Mouse (Mus musculus): ENCODE measurements around the gene Cela2a. TPM values are rescaled to one million over a fixed set of nuclear protein-coding genes. Genes with fewer than 3 reads are reported as not detected.

Gene Cela2a
- polyA plus RNA-seq, 1 experiment from 2014 or later, result 22.4 TPM

DNA sequence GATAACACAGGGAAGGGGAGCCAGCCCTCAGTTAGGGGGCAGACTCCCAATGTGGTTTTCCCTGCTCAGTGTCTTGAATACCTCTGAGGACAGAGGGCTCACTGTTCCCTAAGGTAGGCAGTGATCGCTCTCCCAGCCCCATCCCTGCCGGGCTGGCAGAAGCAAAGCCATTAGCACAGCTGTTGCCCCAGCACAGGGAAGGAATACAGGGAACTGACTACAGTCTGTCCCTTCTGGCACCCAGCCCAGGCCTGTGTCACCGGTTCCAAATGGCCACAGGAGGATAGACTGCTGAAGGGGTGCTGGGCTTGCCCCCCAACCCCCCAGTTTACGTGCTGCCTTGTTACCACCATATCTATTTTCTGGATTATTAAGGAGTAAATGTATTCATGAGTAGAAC is 41.5 kb upstream of the Cela2a start:
- Histone ChIP-seq H3K27me3 (ENCODE audit: control insufficient read depth, insufficient read depth, low read length) (no peaks in the 10 kb centered on the region), H3K4me3 (ENCODE audit: low read depth, low read length) (no peak overlapping the region), H3K9me3 (ENCODE audit: control insufficient read depth, low read length) (no peaks in the 10 kb centered on the region), H3K4me1 (replicated peaks; ENCODE audit: control insufficient read depth, insufficient read depth) (peaks cover 14% of the 10 kb centered on the region), H3K36me3 (ENCODE audit: control insufficient read depth, insufficient read depth, low read length) (no peaks in the 10 kb centered on the region), H3K9ac (ENCODE audit: low read length) (no peak overlapping the region), H3K27ac (replicated peaks) (no peak overlapping the region; the same call in 1 of the 2 replicates), H3K4me2 (replicated peaks; ENCODE audit: low read depth) (no peak overlapping the region)
- ATAC-seq (ENCODE audit: low FRiP score, low TSS enrichment), result peak; percentile 17; the same call in 1 of the 2 replicates
- peak; percentile 74 for DNase-seq (ENCODE audit: low spot score)
- WGBS, result 28% methylated on average over 4 of the region's 4 CpGs
- peak; percentile 2; the same call in 1 of the 2 replicates for TF ChIP-seq CTCF (IDR thresholded peaks at IDR 0.05; ENCODE audit: low read depth)
- no peak for TF ChIP-seq EP300 (optimal IDR thresholded peaks at IDR 0.05)

DNA sequence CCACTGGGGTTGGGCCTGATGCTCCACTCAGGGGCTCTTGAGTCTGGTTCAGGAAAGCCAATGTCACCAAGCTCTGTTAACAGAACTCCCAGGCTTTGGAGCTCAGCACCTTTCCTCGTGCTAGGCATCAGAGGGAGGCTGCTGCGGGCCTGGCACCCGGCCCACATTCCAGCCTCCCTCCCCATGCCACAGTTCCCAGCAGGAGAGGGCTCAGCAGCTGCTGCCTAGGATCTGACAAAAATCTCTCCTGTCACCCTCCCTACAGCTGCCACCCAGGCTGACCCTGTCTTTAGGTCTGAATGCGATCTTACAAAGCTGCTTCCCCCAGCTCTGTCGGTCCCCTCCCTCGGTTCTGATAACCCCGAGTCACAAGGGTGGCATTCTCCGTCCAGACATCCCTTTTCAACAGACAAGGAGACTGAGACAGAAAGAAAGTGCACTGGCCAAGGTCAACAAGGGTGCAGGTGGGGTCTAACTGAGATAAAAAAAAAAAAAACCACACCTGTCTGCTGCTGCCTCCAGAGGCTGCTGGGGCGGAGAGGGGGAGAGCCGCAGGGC is 41.1 kb upstream of the Cela2a start:
- 30% methylated on average over 10 of the region's 10 CpGs for WGBS

DNA sequence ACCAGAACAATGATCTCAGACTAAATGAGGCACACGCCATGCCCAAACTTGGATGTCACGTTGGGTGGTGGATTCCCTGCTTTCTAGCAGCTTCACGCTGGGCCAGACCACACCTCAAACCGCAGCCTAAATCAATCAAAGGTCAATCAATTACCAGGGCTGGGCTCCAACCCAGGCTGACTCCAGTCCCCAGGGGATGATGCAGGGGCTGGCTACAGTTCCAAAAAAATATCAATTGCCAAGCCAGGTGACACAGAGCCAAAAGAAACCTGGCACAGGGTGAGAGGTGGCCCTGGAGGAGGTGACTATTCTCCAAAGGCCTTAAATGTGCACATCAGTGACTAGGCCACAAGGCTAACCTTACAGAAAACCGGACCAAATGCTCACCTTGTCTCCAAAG is 39.6 kb upstream of the Cela2a start:
- no peaks in the 10 kb centered on the region for H3K36me3 ChIP-seq (ENCODE audit: control insufficient read depth, insufficient read depth, low read length)
- H3K27ac ChIP-seq (replicated peaks), result no peak overlapping the region
- TF ChIP-seq EP300 (optimal IDR thresholded peaks at IDR 0.05) (no peak), CTCF (IDR thresholded peaks at IDR 0.05; ENCODE audit: low read depth) (no peak)
- peaks cover 11% of the 10 kb centered on the region for H3K4me1 ChIP-seq (replicated peaks; ENCODE audit: control insufficient read depth, insufficient read depth)
- H3K9ac ChIP-seq (ENCODE audit: low read length), result no peak overlapping the region
- no peak overlapping the region for H3K4me3 ChIP-seq (ENCODE audit: low read depth, low read length)
- ATAC-seq (ENCODE audit: low FRiP score, low TSS enrichment) (no peak), DNase-seq (ENCODE audit: low spot score) (no peak)
- H3K4me2 ChIP-seq (replicated peaks; ENCODE audit: low read depth), result no peak overlapping the region
- 72% methylated on average over 5 of the region's 5 CpGs for WGBS
- no peaks in the 10 kb centered on the region for H3K9me3 ChIP-seq (ENCODE audit: control insufficient read depth, low read length)
- no peaks in the 10 kb centered on the region for H3K27me3 ChIP-seq (ENCODE audit: control insufficient read depth, insufficient read depth, low read length)

More for the DNA sequence above, 41.1 kb upstream of the Cela2a start:
- Histone ChIP-seq H3K27me3 (ENCODE audit: control insufficient read depth, insufficient read depth, low read length) (no peaks in the 10 kb centered on the region), H3K9ac (ENCODE audit: low read length) (no peak overlapping the region), H3K4me1 (replicated peaks; ENCODE audit: control insufficient read depth, insufficient read depth) (peaks cover 14% of the 10 kb centered on the region), H3K9me3 (ENCODE audit: control insufficient read depth, low read length) (no peaks in the 10 kb centered on the region), H3K36me3 (ENCODE audit: control insufficient read depth, insufficient read depth, low read length) (no peaks in the 10 kb centered on the region), H3K4me3 (ENCODE audit: low read depth, low read length) (no peak overlapping the region), H3K4me2 (replicated peaks; ENCODE audit: low read depth) (no peak overlapping the region), H3K27ac (replicated peaks) (no peak overlapping the region; the same call in 1 of the 2 replicates)
- 0 out of 2 replicates have a peak, but pooled peaks have one; percentile 8 for ATAC-seq (ENCODE audit: low FRiP score, low TSS enrichment)
- DNase-seq (ENCODE audit: low spot score), result peak; percentile 70
- no peak for TF ChIP-seq CTCF (IDR thresholded peaks at IDR 0.05; ENCODE audit: low read depth)
- TF ChIP-seq EP300 (optimal IDR thresholded peaks at IDR 0.05), result no peak

DNA sequence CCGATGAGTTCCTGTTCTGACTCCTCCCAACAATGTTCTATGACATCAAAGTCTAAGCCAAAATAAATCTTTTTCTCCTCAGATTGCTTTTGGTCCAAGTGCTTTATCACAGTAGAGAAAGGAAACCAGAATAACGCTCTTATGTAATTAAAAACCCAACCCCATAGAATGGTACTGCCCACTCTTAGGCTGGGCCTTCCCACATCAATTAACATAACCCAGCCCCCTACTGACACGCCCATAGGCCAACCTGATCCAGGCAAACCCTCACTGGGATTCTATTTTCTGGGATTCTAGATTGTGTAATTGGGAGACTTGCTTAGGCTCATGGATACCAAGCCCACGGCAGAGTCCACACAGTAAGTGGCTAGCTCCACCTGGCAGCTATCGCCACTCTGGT is 39.0 kb upstream of the Cela2a start:
- H3K27me3 ChIP-seq (ENCODE audit: control insufficient read depth, insufficient read depth, low read length), result no peaks in the 10 kb centered on the region
- H3K4me2 ChIP-seq (replicated peaks; ENCODE audit: low read depth), result no peak overlapping the region
- ATAC-seq (ENCODE audit: low FRiP score, low TSS enrichment), result no peak
- H3K36me3 ChIP-seq (ENCODE audit: control insufficient read depth, insufficient read depth, low read length), result no peaks in the 10 kb centered on the region
- WGBS, result 88% methylated on average over 5 of the region's 5 CpGs
- H3K4me3 ChIP-seq (ENCODE audit: low read depth, low read length), result no peak overlapping the region
- no peak overlapping the region for H3K9ac ChIP-seq (ENCODE audit: low read length)
- TF ChIP-seq CTCF (IDR thresholded peaks at IDR 0.05; ENCODE audit: low read depth), result no peak
- TF ChIP-seq EP300 (optimal IDR thresholded peaks at IDR 0.05), result no peak
- H3K9me3 ChIP-seq (ENCODE audit: control insufficient read depth, low read length), result no peaks in the 10 kb centered on the region
- DNase-seq (ENCODE audit: low spot score), result peak; percentile 50
- peaks cover 11% of the 10 kb centered on the region for H3K4me1 ChIP-seq (replicated peaks; ENCODE audit: control insufficient read depth, insufficient read depth)
- no peak overlapping the region for H3K27ac ChIP-seq (replicated peaks)

DNA sequence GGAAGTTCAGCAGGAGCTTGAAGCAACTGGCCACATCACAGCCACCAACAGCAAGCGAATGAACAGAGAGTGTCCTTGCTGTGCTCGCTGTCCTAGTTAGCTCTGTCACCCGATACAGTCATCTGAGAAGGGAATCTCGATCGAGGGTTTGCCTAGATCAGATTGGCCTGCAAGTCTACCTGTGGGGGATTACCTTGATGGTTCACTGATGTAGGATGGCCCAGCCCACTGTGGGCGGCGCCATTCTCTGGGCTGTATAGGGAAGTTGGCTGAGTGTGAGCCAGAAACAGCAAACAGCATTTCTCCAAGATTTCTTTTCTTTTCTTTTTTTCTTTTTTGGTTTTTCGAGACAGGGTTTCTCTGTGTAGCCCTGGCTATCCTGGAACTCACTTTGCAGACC is 38.5 kb upstream of the Cela2a start:
- Histone ChIP-seq H3K4me3 (ENCODE audit: low read depth, low read length) (no peak overlapping the region), H3K27ac (replicated peaks) (no peak overlapping the region), H3K36me3 (ENCODE audit: control insufficient read depth, insufficient read depth, low read length) (peaks cover 4% of the 10 kb centered on the region), H3K9me3 (ENCODE audit: control insufficient read depth, low read length) (no peaks in the 10 kb centered on the region), H3K27me3 (ENCODE audit: control insufficient read depth, insufficient read depth, low read length) (no peaks in the 10 kb centered on the region), H3K9ac (ENCODE audit: low read length) (no peak overlapping the region), H3K4me2 (replicated peaks; ENCODE audit: low read depth) (no peak overlapping the region), H3K4me1 (replicated peaks; ENCODE audit: control insufficient read depth, insufficient read depth) (peaks cover 7% of the 10 kb centered on the region; the same call in 1 of the 2 replicates)
- no peak for DNase-seq (ENCODE audit: low spot score)
- ATAC-seq (ENCODE audit: low FRiP score, low TSS enrichment), result no peak
- WGBS, result 97% methylated on average over 8 of the region's 8 CpGs
- no peak for TF ChIP-seq EP300 (optimal IDR thresholded peaks at IDR 0.05)
- no peak for TF ChIP-seq CTCF (IDR thresholded peaks at IDR 0.05; ENCODE audit: low read depth)

DNA sequence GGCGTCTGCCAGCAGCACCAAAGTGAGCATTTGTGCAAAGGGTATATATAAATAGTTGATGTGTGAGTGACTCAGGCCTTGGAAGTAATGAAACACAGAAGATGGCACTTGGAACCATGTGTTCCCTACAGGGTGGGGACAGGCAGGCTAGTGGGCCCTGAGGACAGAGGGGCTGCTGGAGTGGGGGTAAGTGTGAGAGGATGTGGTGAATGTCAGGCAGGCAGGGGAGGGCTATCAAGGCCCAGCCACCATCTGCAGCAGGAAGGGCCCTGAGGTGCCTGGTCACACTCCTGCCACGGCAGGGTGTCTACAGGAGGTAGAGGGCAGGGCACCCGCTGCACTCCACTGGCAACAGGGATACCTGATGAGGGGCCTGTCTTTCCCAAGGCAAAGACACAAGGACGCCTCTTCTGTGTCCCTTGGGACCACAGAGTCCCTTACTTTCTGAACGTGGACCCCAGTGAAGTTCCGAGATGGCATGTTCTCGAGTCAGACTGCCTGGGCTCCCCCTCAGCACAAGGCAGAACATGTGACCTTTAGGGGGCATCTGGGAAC is 37.8 kb upstream of the Cela2a start:
- Histone ChIP-seq H3K4me2 (replicated peaks; ENCODE audit: low read depth) (no peak overlapping the region), H3K4me3 (ENCODE audit: low read depth, low read length) (no peak overlapping the region), H3K4me1 (replicated peaks; ENCODE audit: control insufficient read depth, insufficient read depth) (peaks cover 5% of the 10 kb centered on the region; the same call in 1 of the 2 replicates), H3K27me3 (ENCODE audit: control insufficient read depth, insufficient read depth, low read length) (no peaks in the 10 kb centered on the region), H3K9me3 (ENCODE audit: control insufficient read depth, low read length) (no peaks in the 10 kb centered on the region), H3K9ac (ENCODE audit: low read length) (no peak overlapping the region), H3K36me3 (ENCODE audit: control insufficient read depth, insufficient read depth, low read length) (peaks cover 6% of the 10 kb centered on the region), H3K27ac (replicated peaks) (0 out of 2 replicates have a peak overlapping the region, but pooled peaks have one; percentile 30)
- TF ChIP-seq EP300 (optimal IDR thresholded peaks at IDR 0.05) (no peak), CTCF (IDR thresholded peaks at IDR 0.05; ENCODE audit: low read depth) (no peak)
- ATAC-seq (ENCODE audit: low FRiP score, low TSS enrichment), result no peak
- DNase-seq (ENCODE audit: low spot score), result no peak
- 83% methylated on average over 7 of the region's 7 CpGs for WGBS

All from stomach, postnatal 0 days (tissue).